Mouse (Mus musculus): ENCODE measurements at regions not wholly inside any gene's neighbourhood (a gene's known extent, or its start where the extent isn't known, plus 50 kb on each side); places are given as distances from the start of the nearest gene placed in this dataset.

DNA sequence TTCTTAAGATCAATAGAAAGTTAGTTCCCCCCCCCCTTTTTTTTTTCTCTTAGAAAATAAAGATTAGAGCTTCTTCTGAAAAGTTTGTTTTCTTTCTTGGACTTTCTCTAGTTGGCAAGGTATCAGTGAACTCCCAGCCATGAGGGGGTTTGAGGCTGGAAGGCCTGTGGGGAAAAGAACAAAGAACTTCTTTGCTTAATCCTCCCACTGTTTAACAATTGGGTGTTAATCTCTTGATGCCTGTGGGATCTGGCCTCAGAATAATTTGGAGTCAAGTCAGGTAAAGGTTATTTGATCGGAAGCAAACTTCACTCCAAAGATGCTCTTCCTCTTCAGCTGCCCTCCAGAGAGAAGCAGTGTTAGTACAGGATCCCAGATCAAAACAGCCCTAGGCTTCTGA, 84.8 kb downstream of the Alg10b start:
- WGBS (ENCODE audit: insufficient replicate concordance): 49% methylated on average over 1 of the region's 1 CpGs
- H3K9me3 ChIP-seq (ENCODE audit: low read length): no peaks in the 10 kb centered on the region
- ATAC-seq (no peak), DNase-seq (no peak)
- H3K27ac ChIP-seq (ENCODE audit: low read depth): no peak overlapping the region
- no peaks in the 10 kb centered on the region for H3K27me3 ChIP-seq (ENCODE audit: insufficient read depth, low read length)
- H3K4me1 ChIP-seq (ENCODE audit: insufficient read depth): no peaks in the 10 kb centered on the region
- no peak overlapping the region for H3K9ac ChIP-seq (replicated peaks)
- H3K4me3 ChIP-seq (ENCODE audit: low read depth, low read length): no peak overlapping the region
- no peak overlapping the region for H3K4me2 ChIP-seq (ENCODE audit: low read depth, low read length)
- H3K36me3 ChIP-seq (replicated peaks; ENCODE audit: insufficient read depth, low read length): no peaks in the 10 kb centered on the region
- no peak for TF ChIP-seq EP300 (IDR thresholded peaks at IDR 0.05; ENCODE audit: low read depth)
- TF ChIP-seq CTCF (IDR thresholded peaks at IDR 0.05; ENCODE audit: low read depth): no peak

DNA sequence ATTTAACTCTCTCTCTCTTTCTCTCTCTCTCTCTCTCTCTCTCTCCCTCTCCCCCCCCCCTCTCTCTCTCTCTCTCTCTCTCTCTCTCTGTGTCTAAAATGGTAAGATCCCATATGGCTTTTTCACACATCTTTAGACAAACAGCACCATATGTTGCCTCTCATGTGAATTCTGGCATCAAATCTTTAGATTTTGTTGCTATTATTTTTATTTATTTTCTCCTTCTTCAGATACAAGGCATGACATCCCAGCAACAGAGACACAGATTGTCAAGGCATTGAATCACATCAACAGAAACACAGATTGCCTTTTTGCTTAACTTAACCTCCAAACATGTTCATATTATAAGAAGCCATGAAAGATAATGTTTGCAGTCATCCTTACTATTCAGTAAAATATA, 85.6 kb downstream of the Alg10b start:
- H3K4me1 ChIP-seq (ENCODE audit: insufficient read depth): no peaks in the 10 kb centered on the region
- H3K27me3 ChIP-seq (ENCODE audit: insufficient read depth, low read length): no peaks in the 10 kb centered on the region
- ATAC-seq: no peak
- no peak overlapping the region for H3K9ac ChIP-seq (replicated peaks)
- H3K9me3 ChIP-seq (ENCODE audit: low read length): no peaks in the 10 kb centered on the region
- no peaks in the 10 kb centered on the region for H3K36me3 ChIP-seq (replicated peaks; ENCODE audit: insufficient read depth, low read length)
- TF ChIP-seq CTCF (IDR thresholded peaks at IDR 0.05; ENCODE audit: low read depth) (no peak), EP300 (IDR thresholded peaks at IDR 0.05; ENCODE audit: low read depth) (no peak)
- H3K4me2 ChIP-seq (ENCODE audit: low read depth, low read length): no peak overlapping the region
- H3K4me3 ChIP-seq (ENCODE audit: low read depth, low read length): no peak overlapping the region
- DNase-seq: no peak
- H3K27ac ChIP-seq (ENCODE audit: low read depth): no peak overlapping the region

- H3K27ac ChIP-seq (ENCODE audit: low read depth): no peak overlapping the region
- H3K36me3 ChIP-seq (replicated peaks; ENCODE audit: insufficient read depth, low read length): no peaks in the 10 kb centered on the region
- no peak for ATAC-seq
- no peak overlapping the region for H3K9ac ChIP-seq (replicated peaks)
- 53% methylated on average over 3 of the region's 3 CpGs for WGBS (ENCODE audit: insufficient replicate concordance)
- no peak overlapping the region for H3K4me2 ChIP-seq (ENCODE audit: low read depth, low read length)
- TF ChIP-seq EP300 (IDR thresholded peaks at IDR 0.05; ENCODE audit: low read depth) (no peak), CTCF (IDR thresholded peaks at IDR 0.05; ENCODE audit: low read depth) (no peak)
- no peak overlapping the region for H3K4me3 ChIP-seq (ENCODE audit: low read depth, low read length)
- no peak for DNase-seq
- no peaks in the 10 kb centered on the region for H3K27me3 ChIP-seq (ENCODE audit: insufficient read depth, low read length)
- no peaks in the 10 kb centered on the region for H3K9me3 ChIP-seq (ENCODE audit: low read length)
- no peaks in the 10 kb centered on the region for H3K4me1 ChIP-seq (ENCODE audit: insufficient read depth)
These were observed 97.7 kb downstream of the Alg10b start for GRCm38 (mm10) chr15:90321774-90322173.

DNA sequence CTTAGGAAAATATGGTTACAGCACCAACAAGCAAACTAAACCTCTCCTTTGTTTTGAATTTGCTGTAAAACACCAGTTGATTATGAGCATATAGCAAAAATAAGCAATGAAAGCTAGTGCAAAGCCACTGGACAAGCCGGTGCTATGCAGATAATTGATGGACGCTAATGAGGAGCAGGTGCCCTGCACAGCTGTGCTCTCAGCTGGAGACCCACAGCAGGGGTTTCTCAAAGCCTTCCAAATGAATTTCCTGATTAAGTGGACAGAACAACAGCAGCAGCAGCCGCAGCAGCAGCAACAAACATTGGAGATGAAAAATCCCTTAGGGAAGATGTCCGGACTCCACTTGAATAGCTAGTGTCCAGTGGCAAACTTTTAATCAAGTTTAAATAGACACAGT, 109.2 kb downstream of the Alg10b start:
- Histone ChIP-seq H3K4me2 (ENCODE audit: low read depth, low read length) (no peak overlapping the region), H3K4me1 (ENCODE audit: insufficient read depth) (no peaks in the 10 kb centered on the region), H3K27ac (ENCODE audit: low read depth) (no peak overlapping the region), H3K4me3 (ENCODE audit: low read depth, low read length) (no peak overlapping the region), H3K27me3 (ENCODE audit: insufficient read depth, low read length) (no peaks in the 10 kb centered on the region), H3K9ac (replicated peaks) (no peak overlapping the region), H3K36me3 (replicated peaks; ENCODE audit: insufficient read depth, low read length) (no peaks in the 10 kb centered on the region), H3K9me3 (ENCODE audit: low read length) (no peaks in the 10 kb centered on the region)
- 59% methylated on average over 4 of the region's 4 CpGs for WGBS (ENCODE audit: insufficient replicate concordance)
- ATAC-seq (no peak), DNase-seq (no peak)
- TF ChIP-seq EP300 (IDR thresholded peaks at IDR 0.05; ENCODE audit: low read depth) (no peak), CTCF (IDR thresholded peaks at IDR 0.05; ENCODE audit: low read depth) (no peak)

- DNase-seq (no peak), ATAC-seq (no peak)
- Histone ChIP-seq H3K27me3 (ENCODE audit: insufficient read depth, low read length) (no peaks in the 10 kb centered on the region), H3K36me3 (replicated peaks; ENCODE audit: insufficient read depth, low read length) (no peaks in the 10 kb centered on the region), H3K4me3 (ENCODE audit: low read depth, low read length) (no peak overlapping the region), H3K27ac (ENCODE audit: low read depth) (no peak overlapping the region), H3K9me3 (ENCODE audit: low read length) (no peaks in the 10 kb centered on the region), H3K4me1 (ENCODE audit: insufficient read depth) (no peaks in the 10 kb centered on the region), H3K9ac (replicated peaks) (no peak overlapping the region), H3K4me2 (ENCODE audit: low read depth, low read length) (no peak overlapping the region)
- 68% methylated on average over 1 of the region's 1 CpGs for WGBS (ENCODE audit: insufficient replicate concordance)
- no peak for TF ChIP-seq CTCF (IDR thresholded peaks at IDR 0.05; ENCODE audit: low read depth)
- TF ChIP-seq EP300 (IDR thresholded peaks at IDR 0.05; ENCODE audit: low read depth): no peak
These were observed 109.7 kb downstream of the Alg10b start for GRCm38 (mm10) chr15:90333766-90334165.

DNA sequence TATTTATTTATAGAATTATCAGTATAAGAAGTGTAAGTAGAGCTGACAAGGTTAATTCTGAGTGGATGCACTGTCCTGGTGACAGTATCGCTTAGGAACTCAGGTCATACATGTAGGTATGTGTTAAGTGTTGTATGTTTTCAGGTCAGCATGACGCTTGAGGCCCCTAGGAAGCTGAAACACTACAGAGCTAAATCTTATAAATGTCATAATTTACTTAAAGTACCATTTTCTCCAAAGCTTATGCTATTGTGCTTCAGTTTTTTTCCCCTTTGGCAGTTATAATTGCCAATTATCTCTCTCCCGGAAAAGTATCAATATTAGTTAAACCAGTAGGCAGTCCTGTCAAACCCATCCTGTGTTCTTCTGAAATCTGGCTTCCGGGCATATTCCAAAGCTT, 110.3 kb downstream of the Alg10b start:
- no peak overlapping the region for H3K9ac ChIP-seq (replicated peaks)
- no peak overlapping the region for H3K4me3 ChIP-seq (ENCODE audit: low read depth, low read length)
- no peaks in the 10 kb centered on the region for H3K27me3 ChIP-seq (ENCODE audit: insufficient read depth, low read length)
- no peak for DNase-seq
- TF ChIP-seq CTCF (IDR thresholded peaks at IDR 0.05; ENCODE audit: low read depth) (no peak), EP300 (IDR thresholded peaks at IDR 0.05; ENCODE audit: low read depth) (no peak)
- no peak overlapping the region for H3K4me2 ChIP-seq (ENCODE audit: low read depth, low read length)
- no peaks in the 10 kb centered on the region for H3K36me3 ChIP-seq (replicated peaks; ENCODE audit: insufficient read depth, low read length)
- WGBS (ENCODE audit: insufficient replicate concordance): 78% methylated on average over 4 of the region's 4 CpGs
- no peaks in the 10 kb centered on the region for H3K9me3 ChIP-seq (ENCODE audit: low read length)
- ATAC-seq: no peak
- H3K4me1 ChIP-seq (ENCODE audit: insufficient read depth): no peaks in the 10 kb centered on the region
- no peak overlapping the region for H3K27ac ChIP-seq (ENCODE audit: low read depth)

DNA sequence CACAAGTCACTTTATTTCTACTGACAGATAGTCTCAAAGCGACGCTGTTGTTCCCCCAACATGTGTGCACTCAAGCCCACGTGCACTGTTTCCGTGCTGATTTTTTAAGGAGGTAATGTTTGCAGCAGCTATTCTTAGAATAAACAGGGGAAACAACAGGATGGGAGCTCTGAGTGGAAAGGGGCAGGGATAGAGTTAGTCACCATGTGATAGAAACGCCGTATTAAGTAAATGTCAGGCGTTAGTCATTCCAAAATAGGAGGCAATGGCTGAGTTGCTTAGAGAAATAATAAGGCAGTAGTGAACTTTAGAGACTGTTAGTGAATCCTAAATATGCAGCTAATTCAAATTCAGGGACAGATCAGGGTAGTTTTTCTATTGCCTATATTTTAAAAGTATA, 111.4 kb downstream of the Alg10b start:
- no peak for TF ChIP-seq EP300 (IDR thresholded peaks at IDR 0.05; ENCODE audit: low read depth)
- no peak for TF ChIP-seq CTCF (IDR thresholded peaks at IDR 0.05; ENCODE audit: low read depth)
- no peaks in the 10 kb centered on the region for H3K4me1 ChIP-seq (ENCODE audit: insufficient read depth)
- no peaks in the 10 kb centered on the region for H3K36me3 ChIP-seq (replicated peaks; ENCODE audit: insufficient read depth, low read length)
- no peaks in the 10 kb centered on the region for H3K27me3 ChIP-seq (ENCODE audit: insufficient read depth, low read length)
- no peak for DNase-seq
- no peaks in the 10 kb centered on the region for H3K9me3 ChIP-seq (ENCODE audit: low read length)
- H3K4me3 ChIP-seq (ENCODE audit: low read depth, low read length): no peak overlapping the region
- H3K4me2 ChIP-seq (ENCODE audit: low read depth, low read length): no peak overlapping the region
- no peak overlapping the region for H3K9ac ChIP-seq (replicated peaks)
- ATAC-seq: no peak
- WGBS (ENCODE audit: insufficient replicate concordance): 67% methylated on average over 7 of the region's 7 CpGs
- H3K27ac ChIP-seq (ENCODE audit: low read depth): no peak overlapping the region
